Mouse (Mus musculus) kidney, adult 2 months (tissue): Measurements from ENCODE around the gene Cachd1. TPM values are rescaled to one million over a fixed set of nuclear protein-coding genes. Genes with fewer than 3 reads are reported as not detected.

ENCODE experiments used
- DNase-seq: peaks from one replicate; pipeline ENCODE4 v3.0.0; 2021
- H3K27ac ChIP-seq: fragments of 200-500 bp; 2 replicates; pipeline ENCODE4 v1.5.1; 2012; ENCODE audit warnings: low read depth, low read length, control low read depth, inconsistent platforms; ENCODE audit not compliant: insufficient read depth
- H3K27me3 ChIP-seq: fragments of 200-500 bp; replicated peaks from 2 replicates; pipeline ENCODE4 v1.6.1; 2012; ENCODE audit warnings: mild to moderate bottlenecking, moderate library complexity, low read length, inconsistent platforms; ENCODE audit not compliant: control insufficient read depth, insufficient read depth
- H3K36me3 ChIP-seq: fragments of 200-500 bp; 2 replicates; pipeline ENCODE4 v1.6.1; 2012; ENCODE audit warnings: mild to moderate bottlenecking, moderate library complexity, low read length, inconsistent platforms; ENCODE audit not compliant: control insufficient read depth, insufficient read depth
- H3K4me1 ChIP-seq: fragments of 200-500 bp; 2 replicates; pipeline ENCODE4 v1.6.1; 2011; ENCODE audit warnings: low read length; ENCODE audit not compliant: control insufficient read depth, insufficient read depth
- H3K4me3 ChIP-seq: fragments of 200-500 bp; 2 replicates; pipeline ENCODE4 v1.5.1; 2011; ENCODE audit warnings: mild to moderate bottlenecking, low read depth, low read length, control low read depth; ENCODE audit not compliant: insufficient read depth
- CTCF ChIP-seq: fragments of 200-500 bp; conservative IDR thresholded peaks from 2 replicates; pipeline ENCODE4 v1.5.1; 2011; ENCODE audit warnings: low read depth, mild to moderate bottlenecking, control low read depth, low read length, moderate library complexity, mixed read lengths; ENCODE audit not compliant: insufficient read depth, insufficient read length
- POLR2A ChIP-seq: fragments of 200-500 bp; IDR thresholded peaks from one replicate; pipeline ENCODE4 v1.6.1; 2011; ENCODE audit warnings: low read depth, low read length, control low read depth
- WGBS: fragments of 180-500 bp; shearing (Covaris S2); methylation state at CpG from one replicate; pipeline ENCODE4 v1.1.7; 2018; 5-methylcytosine and 5-hydroxymethylcytosine counted together
- polyA plus RNA-seq: library from polyadenylated mRNA; depleted of rRNA; stranded (reverse); fragments of >200 nt; gene quantifications from 2 replicates; pipeline ENCODE4 v1.2.3, GENCODE M21; 2012

Cachd1 gene
- polyA plus RNA-seq, 1 experiment = 69.3 TPM

- Histone ChIP-seq H3K36me3 (0 out of 2 replicates have a peak, but pooled peaks cover 3% of the 10 kb centered on the region), H3K4me3 (no peak overlapping the region), H3K27ac (no peak overlapping the region), H3K27me3 (no peaks in the 10 kb centered on the region), H3K4me1 (no peaks in the 10 kb centered on the region)
- DNase-seq = peak; percentile 90
- 33% methylated on average over 4 of the region's 4 CpGs for WGBS
- TF ChIP-seq CTCF = no peak
- no peak for TF ChIP-seq POLR2A
These were observed 214.5 kb downstream of the Cachd1 start for GRCm38 (mm10) chr4:100990996-100991395.

GRCm38 (mm10) chr4:100992086-100992485 is 215.6 kb downstream of the Cachd1 start:
- 87% methylated on average over 6 of the region's 6 CpGs for WGBS
- Histone ChIP-seq H3K36me3 (0 out of 2 replicates have a peak, but pooled peaks cover 3% of the 10 kb centered on the region), H3K4me3 (no peak overlapping the region), H3K4me1 (no peaks in the 10 kb centered on the region), H3K27me3 (no peaks in the 10 kb centered on the region), H3K27ac (no peak overlapping the region)
- DNase-seq = no peak
- no peak for TF ChIP-seq CTCF
- TF ChIP-seq POLR2A = no peak

GRCm38 (mm10) chr4:100994442-100995255 is 218.2 kb downstream of the Cachd1 start:
- TF ChIP-seq POLR2A (no peak), CTCF (no peak)
- Histone ChIP-seq H3K4me1 (no peaks in the 10 kb centered on the region), H3K27me3 (no peaks in the 10 kb centered on the region), H3K27ac (no peak overlapping the region), H3K36me3 (0 out of 2 replicates have a peak, but pooled peaks cover 3% of the 10 kb centered on the region), H3K4me3 (no peak overlapping the region)
- DNase-seq = no peak
- WGBS = 69% methylated on average over 18 of the region's 18 CpGs

GRCm38 (mm10) chr4:100995617-100996016 is 219.1 kb downstream of the Cachd1 start:
- TF ChIP-seq POLR2A (no peak), CTCF (no peak)
- Histone ChIP-seq H3K36me3 (0 out of 2 replicates have a peak, but pooled peaks cover 3% of the 10 kb centered on the region), H3K4me3 (no peak overlapping the region), H3K4me1 (no peaks in the 10 kb centered on the region), H3K27me3 (no peaks in the 10 kb centered on the region), H3K27ac (no peak overlapping the region)
- 82% methylated on average over 5 of the region's 5 CpGs for WGBS
- no peak for DNase-seq

- Histone ChIP-seq H3K27ac (no peak overlapping the region), H3K36me3 (0 out of 2 replicates have a peak, but pooled peaks cover 3% of the 10 kb centered on the region), H3K4me1 (no peaks in the 10 kb centered on the region), H3K4me3 (no peak overlapping the region), H3K27me3 (no peaks in the 10 kb centered on the region)
- no peak for DNase-seq
- TF ChIP-seq CTCF (no peak), POLR2A (no peak)
- WGBS = 70% methylated on average over 4 of the region's 4 CpGs
These were observed 219.7 kb downstream of the Cachd1 start for GRCm38 (mm10) chr4:100996060-100996651.

GRCm38 (mm10) chr4:100998145-100998544 is 221.7 kb downstream of the Cachd1 start:
- no peaks in the 10 kb centered on the region for H3K4me1 ChIP-seq
- peak; percentile 52 for DNase-seq
- H3K27me3 ChIP-seq = no peaks in the 10 kb centered on the region
- TF ChIP-seq POLR2A (no peak), CTCF (peak; percentile 59)
- WGBS = 17% methylated on average over 2 of the region's 2 CpGs
- H3K36me3 ChIP-seq = no peaks in the 10 kb centered on the region; the same call in 1 of the 2 replicates
- no peak overlapping the region for H3K4me3 ChIP-seq
- no peak overlapping the region for H3K27ac ChIP-seq

- WGBS = 72% methylated on average over 8 of the region's 8 CpGs
- H3K27me3 ChIP-seq = no peaks in the 10 kb centered on the region
- H3K36me3 ChIP-seq = no peaks in the 10 kb centered on the region; the same call in 1 of the 2 replicates
- no peaks in the 10 kb centered on the region for H3K4me1 ChIP-seq
- TF ChIP-seq CTCF (no peak), POLR2A (no peak)
- DNase-seq = no peak
- H3K4me3 ChIP-seq = no peak overlapping the region
- H3K27ac ChIP-seq = no peak overlapping the region
These were observed 222.4 kb downstream of the Cachd1 start for GRCm38 (mm10) chr4:100998906-100999305.
